Mouse (Mus musculus) MEL (cell line): ENCODE data around the gene Lcmt1. TPM values are rescaled to one million over a fixed set of nuclear protein-coding genes. Genes with fewer than 3 reads are reported as not detected.

ENCODE experiments used
- DNase-seq: peaks from one replicate; pipeline ENCODE4 v3.0.0; 2011; ENCODE audit warnings: low read depth, low spot score
- H3K27ac ChIP-seq: 2 replicates; pipeline ENCODE4 v1.5.1; 2012; ENCODE audit warnings: low read depth, mild to moderate bottlenecking, control low read depth, low read length, moderate library complexity; ENCODE audit not compliant: control insufficient read depth
- H3K27me3 ChIP-seq, 2 experiments: fragments of 150-350 bp in 1 of 2; sonication (generic) in 1 of 2; 2 replicates each; pipeline ENCODE4 v1.6.1; 2012; ENCODE audit warnings: low read length in 2 of 2, mild to moderate bottlenecking in 2 of 2, improper control_type of control experiment in 1 of 2, moderate library complexity in 1 of 2; ENCODE audit not compliant: insufficient read depth in 2 of 2, control insufficient read depth in 1 of 2
- H3K36me3 ChIP-seq, 2 experiments: 2 replicates each; pipeline ENCODE4 v1.6.1; 2012 to 2014; ENCODE audit warnings: low read length in 2 of 2, improper control_type of control experiment in 1 of 2, inconsistent platforms in 1 of 2, mild to moderate bottlenecking in 1 of 2; ENCODE audit not compliant: insufficient read depth in 2 of 2, control insufficient read depth in 1 of 2
- H3K4me1 ChIP-seq, 2 experiments: fragments of 150-350 bp in 1 of 2; sonication (generic) in 1 of 2; 2 replicates each; pipeline ENCODE4 v1.6.1; 2012; ENCODE audit warnings: low read length in 2 of 2, improper control_type of control experiment in 1 of 2, mild to moderate bottlenecking in 1 of 2; ENCODE audit not compliant: insufficient read depth in 2 of 2, control insufficient read depth in 1 of 2
- H3K4me3 ChIP-seq, 2 experiments: fragments of 150-350 bp in 1 of 2; sonication (generic) in 1 of 2; 2 replicates each; pipeline ENCODE4 v1.5.1; 2012; ENCODE audit warnings: low read depth in 2 of 2, low read length in 2 of 2, mild to moderate bottlenecking in 2 of 2, moderate library complexity in 2 of 2, control low read depth in 1 of 2, improper control_type of control experiment in 1 of 2; ENCODE audit not compliant: control insufficient read depth in 1 of 2, insufficient read depth in 1 of 2
- H3K79me2 ChIP-seq: 2 replicates; pipeline ENCODE4 v1.6.1; 2012; ENCODE audit warnings: mild to moderate bottlenecking, low read length, moderate library complexity; ENCODE audit not compliant: control insufficient read depth, poor library complexity, insufficient read depth
- H3K9ac ChIP-seq: 2 replicates; pipeline ENCODE4 v1.6.1; 2012; ENCODE audit warnings: low read depth, mild to moderate bottlenecking, control low read depth, low read length, moderate library complexity; ENCODE audit not compliant: control insufficient read depth, poor library complexity, severe bottlenecking
- H3K9me3 ChIP-seq: fragments of 150-350 bp; sonication (generic); replicated peaks from 2 replicates; pipeline ENCODE4 v1.6.1; 2012; ENCODE audit warnings: mild to moderate bottlenecking, low read length, improper control_type of control experiment, moderate library complexity; ENCODE audit not compliant: insufficient read depth
- BHLHE40 ChIP-seq: IDR thresholded peaks from 2 replicates; pipeline ENCODE4 v1.6.1; 2012; ENCODE audit warnings: low read depth, mild to moderate bottlenecking, inconsistent platforms, low read length, improper control_type of control experiment, borderline replicate concordance
- CHD1 ChIP-seq: IDR thresholded peaks from 2 replicates; pipeline ENCODE4 v1.6.1; 2012; ENCODE audit warnings: low read depth, mild to moderate bottlenecking, inconsistent platforms, low read length, improper control_type of control experiment
- CHD2 ChIP-seq: IDR thresholded peaks from 2 replicates; pipeline ENCODE4 v1.6.1; 2011; ENCODE audit warnings: low read length, improper control_type of control experiment
- CTCF ChIP-seq, 3 experiments: IDR thresholded peaks in 2 of 3; conservative IDR thresholded peaks in 1 of 3; 2 replicates each; pipeline ENCODE4 v1.5.1; 2011 to 2012; ENCODE audit warnings: low read length in 3 of 3, low read depth in 2 of 3, mild to moderate bottlenecking in 2 of 3, improper control_type of control experiment in 1 of 3, inconsistent platforms in 1 of 3, mixed read lengths in 1 of 3, moderate library complexity in 1 of 3; ENCODE audit not compliant: control insufficient read depth in 1 of 3, insufficient read depth in 1 of 3, poor library complexity in 1 of 3, severe bottlenecking in 1 of 3
- ELF1 ChIP-seq: IDR thresholded peaks from 2 replicates; pipeline ENCODE4 v1.6.1; 2014; ENCODE audit warnings: low read depth, mild to moderate bottlenecking, inconsistent platforms, low read length, improper control_type of control experiment, moderate library complexity
- EP300 ChIP-seq, 2 experiments: IDR thresholded peaks; 2 replicates each; pipeline ENCODE4 v1.6.1; 2011; ENCODE audit warnings: improper control_type of control experiment in 2 of 2, low read length in 2 of 2, low read depth in 1 of 2, mild to moderate bottlenecking in 1 of 2
- ETS1 ChIP-seq: IDR thresholded peaks from 2 replicates; pipeline ENCODE4 v1.6.1; 2012; ENCODE audit warnings: low read depth, mild to moderate bottlenecking, inconsistent platforms, low read length, improper control_type of control experiment, moderate library complexity
- GABPA ChIP-seq: IDR thresholded peaks from 2 replicates; pipeline ENCODE4 v1.6.1; 2012; ENCODE audit warnings: low read depth, mild to moderate bottlenecking, inconsistent platforms, low read length, improper control_type of control experiment, moderate library complexity
- GATA1 ChIP-seq: IDR thresholded peaks from 2 replicates; pipeline ENCODE4 v1.6.1; 2011; ENCODE audit warnings: low read depth, low read length, improper control_type of control experiment
- JUND ChIP-seq: IDR thresholded peaks from 2 replicates; pipeline ENCODE4 v1.6.1; 2011; ENCODE audit warnings: low read depth, mild to moderate bottlenecking, improper control_type of control experiment, low read length
- KAT2A ChIP-seq: conservative IDR thresholded peaks from 2 replicates; pipeline ENCODE4 v1.6.1; 2012; ENCODE audit warnings: low read depth, low read length, improper control_type of control experiment, inconsistent platforms
- MAFK ChIP-seq: IDR thresholded peaks from 2 replicates; pipeline ENCODE4 v1.6.1; 2011; ENCODE audit warnings: low read depth, mild to moderate bottlenecking, low read length, improper control_type of control experiment, borderline replicate concordance
- MAX ChIP-seq: IDR thresholded peaks from 2 replicates; pipeline ENCODE4 v1.6.1; 2011; ENCODE audit warnings: low read length, improper control_type of control experiment
- MAZ ChIP-seq: IDR thresholded peaks from 2 replicates; pipeline ENCODE4 v1.6.1; 2012; ENCODE audit warnings: low read depth, mild to moderate bottlenecking, inconsistent platforms, low read length, improper control_type of control experiment
- MEF2A ChIP-seq: IDR thresholded peaks from 2 replicates; pipeline ENCODE4 v1.6.1; 2014; ENCODE audit warnings: low read depth, mild to moderate bottlenecking, inconsistent platforms, low read length, improper control_type of control experiment; ENCODE audit not compliant: poor library complexity, insufficient replicate concordance, severe bottlenecking; ENCODE audit errors: extremely low read depth
- MYC ChIP-seq: IDR thresholded peaks from 2 replicates; pipeline ENCODE4 v1.6.1; 2011; ENCODE audit warnings: low read depth, mild to moderate bottlenecking, low read length, improper control_type of control experiment, moderate library complexity
- NRF1 ChIP-seq: IDR thresholded peaks from 2 replicates; pipeline ENCODE4 v1.6.1; 2014; ENCODE audit warnings: low read depth, mild to moderate bottlenecking, inconsistent platforms, low read length, improper control_type of control experiment, moderate library complexity; ENCODE audit not compliant: poor library complexity, insufficient read depth, severe bottlenecking
- POLR2A ChIP-seq, 2 experiments: IDR thresholded peaks; 2 replicates each; pipeline ENCODE4 v1.6.1; 2011 to 2012; ENCODE audit warnings: low read length in 2 of 2, mild to moderate bottlenecking in 2 of 2, control low read depth in 1 of 2, improper control_type of control experiment in 1 of 2, low read depth in 1 of 2, moderate library complexity in 1 of 2; ENCODE audit not compliant: control insufficient read depth in 1 of 2, insufficient read depth in 1 of 2, poor library complexity in 1 of 2
- POLR2AphosphoS2 ChIP-seq: IDR thresholded peaks from 2 replicates; pipeline ENCODE4 v1.6.1; 2011; ENCODE audit warnings: low read length, improper control_type of control experiment
- POLR2AphosphoS5 ChIP-seq: IDR thresholded peaks from 2 replicates; pipeline ENCODE4 v1.6.1; 2012; ENCODE audit warnings: low read depth, borderline replicate concordance, mild to moderate bottlenecking, inconsistent platforms, low read length, moderate library complexity, mixed read lengths
- RAD21 ChIP-seq: IDR thresholded peaks from 2 replicates; pipeline ENCODE4 v1.6.1; 2011; ENCODE audit warnings: mild to moderate bottlenecking, low read depth, low read length, improper control_type of control experiment
- RCOR1 ChIP-seq: IDR thresholded peaks from 2 replicates; pipeline ENCODE4 v1.6.1; 2012; ENCODE audit warnings: low read depth, mild to moderate bottlenecking, inconsistent platforms, low read length, improper control_type of control experiment
- SIN3A ChIP-seq: IDR thresholded peaks from 2 replicates; pipeline ENCODE4 v1.6.1; 2012; ENCODE audit warnings: low read length, improper control_type of control experiment, inconsistent platforms
- SMC3 ChIP-seq: IDR thresholded peaks from 2 replicates; pipeline ENCODE4 v1.6.1; 2011; ENCODE audit warnings: low read depth, low read length, improper control_type of control experiment
- TAL1 ChIP-seq: IDR thresholded peaks from 2 replicates; pipeline ENCODE4 v1.6.1; 2012; ENCODE audit warnings: mild to moderate bottlenecking, inconsistent platforms, low read length, moderate library complexity, mixed read lengths
- TBP ChIP-seq: IDR thresholded peaks from 2 replicates; pipeline ENCODE4 v1.8.0; 2011; ENCODE audit warnings: low read depth, low read length, improper control_type of control experiment
- TCF12 ChIP-seq: IDR thresholded peaks from 2 replicates; pipeline ENCODE4 v1.6.1; 2014; ENCODE audit warnings: low read depth, mild to moderate bottlenecking, inconsistent platforms, low read length, improper control_type of control experiment, moderate library complexity
- UBTF ChIP-seq: IDR thresholded peaks from 2 replicates; pipeline ENCODE4 v1.6.1; 2012; ENCODE audit warnings: low read depth, mild to moderate bottlenecking, inconsistent platforms, low read length, improper control_type of control experiment, moderate library complexity, borderline replicate concordance; ENCODE audit not compliant: insufficient read depth
- USF1 ChIP-seq: IDR thresholded peaks from 2 replicates; pipeline ENCODE4 v1.6.1; 2014; ENCODE audit warnings: low read depth, mild to moderate bottlenecking, inconsistent platforms, low read length, improper control_type of control experiment, moderate library complexity
- USF2 ChIP-seq, 2 experiments: IDR thresholded peaks; 2 replicates each; pipeline ENCODE4 v1.6.1; 2011 to 2012; ENCODE audit warnings: improper control_type of control experiment in 2 of 2, low read length in 2 of 2, borderline replicate concordance in 1 of 2, inconsistent platforms in 1 of 2, low read depth in 1 of 2, mild to moderate bottlenecking in 1 of 2; ENCODE audit not compliant: insufficient read depth in 1 of 2
- ZC3H11A ChIP-seq: IDR thresholded peaks from 2 replicates; pipeline ENCODE4 v1.6.1; 2012; ENCODE audit warnings: low read depth, mild to moderate bottlenecking, inconsistent platforms, low read length, improper control_type of control experiment
- ZKSCAN1 ChIP-seq: IDR thresholded peaks from 2 replicates; pipeline ENCODE4 v1.6.1; 2012; ENCODE audit warnings: low read depth, mild to moderate bottlenecking, inconsistent platforms, low read length, improper control_type of control experiment, moderate library complexity
- ZMIZ1 ChIP-seq: IDR thresholded peaks from 2 replicates; pipeline ENCODE4 v1.6.1; 2012; ENCODE audit warnings: low read depth, mild to moderate bottlenecking, inconsistent platforms, low read length, improper control_type of control experiment, moderate library complexity
- ZNF384 ChIP-seq: IDR thresholded peaks from 2 replicates; pipeline ENCODE4 v1.6.1; 2012; ENCODE audit warnings: low read depth, mild to moderate bottlenecking, inconsistent platforms, low read length, improper control_type of control experiment
- polyA plus RNA-seq, 2 experiments: library from polyadenylated mRNA; stranded (reverse) in 1 of 2; unstranded in 1 of 2; fragments of >175 nt in 1 of 2; fragments of >200 nt in 1 of 2; gene quantifications; 2 replicates each; pipeline versions ENCODE4 v1.2.1 to v1.2.4; 2012; ENCODE audit warnings: low replicate concordance in 2 of 2, low read depth in 1 of 2; ENCODE audit not compliant: insufficient read length in 2 of 2, insufficient read depth in 1 of 2, missing spikeins in 1 of 2
- total RNA-seq: library from RNA; depleted of rRNA; stranded (reverse); fragments of 300-350 nt; gene quantifications from 2 replicates; pipeline ENCODE4 v1.2.3, GENCODE M21; 2012

The Lcmt1 gene
- total and polyA plus RNA-seq, 3 experiments: 44.4 to 51.7 TPM; not detected in 1

DNA sequence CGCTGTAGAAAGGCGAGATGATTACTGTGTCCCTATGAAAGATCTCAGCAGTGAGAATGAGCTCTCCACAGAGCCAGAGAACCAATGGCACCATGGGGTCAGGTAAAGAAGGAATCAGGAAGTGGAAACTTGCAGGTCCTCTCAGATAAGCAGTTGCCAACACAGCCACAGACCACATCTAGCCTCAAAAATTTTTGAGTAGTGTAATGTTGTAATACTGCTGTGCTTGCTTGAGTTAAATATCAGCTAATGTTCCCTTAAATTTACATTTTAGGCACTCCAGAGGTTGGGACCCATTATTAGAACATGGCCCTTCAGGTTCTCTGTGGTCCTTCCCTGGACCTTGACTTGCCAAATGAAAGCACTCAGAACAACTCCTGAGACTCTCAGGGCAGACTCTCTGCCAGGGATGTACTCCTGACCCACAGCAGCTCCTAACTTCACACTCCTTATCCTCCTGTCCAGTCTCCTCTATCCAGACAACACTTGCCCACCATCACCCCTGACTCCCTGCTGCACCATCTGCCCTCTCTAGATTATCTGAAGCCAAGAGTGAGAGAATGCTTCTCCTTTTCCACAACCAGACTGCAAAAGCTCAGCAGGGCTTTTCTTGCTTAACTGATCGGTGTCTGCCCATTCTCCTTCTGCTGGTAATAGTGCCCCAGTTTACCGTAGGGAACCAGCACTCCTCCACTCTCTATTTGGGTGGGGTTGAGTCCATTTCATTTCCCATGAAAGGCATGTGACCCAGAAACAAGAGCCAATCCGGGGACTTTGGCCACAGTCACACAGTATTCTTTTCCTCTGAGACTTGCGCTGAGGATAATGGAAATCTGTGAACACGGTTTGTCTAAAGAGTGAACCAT is 3.5 kb upstream of the Lcmt1 start:
- Histone ChIP-seq H3K9ac (no peak overlapping the region), H3K36me3 (peaks cover 0 to 35% of the 10 kb centered on the region in 2 experiments; a peak in 3 of 4 replicates), H3K9me3 (no peaks in the 10 kb centered on the region), H3K79me2 (peaks cover 29% of the 10 kb centered on the region), H3K4me1 (peaks cover 11 to 37% of the 10 kb centered on the region in 2 experiments), H3K27me3 (no peaks in the 10 kb centered on the region), H3K4me3 (no peak overlapping the region; a peak in 1 of 4 replicates), H3K27ac (peak overlapping the region; percentile 93)
- DNase-seq: peak; percentile 92
- TF ChIP-seq USF1 (peak; percentile 56; the same call in 1 of the 2 replicates), JUND (0 out of 2 replicates have a peak, but pooled peaks have one; percentile 15), ZKSCAN1 (no peak), NRF1 (no peak), TBP (no peak), SIN3A (peak; percentile 53; the same call in 1 of the 2 replicates), MAZ (0 out of 2 replicates have a peak, but pooled peaks have one; percentile 46), ZMIZ1 (no peak), MAFK (peak; percentile 62), BHLHE40 (peak; percentile 70; the same call in 1 of the 2 replicates), RCOR1 (peak; percentile 90), GABPA (no peak), EP300 (IDR thresholded peaks at IDR 0.05; ENCODE audit: low read depth in 1 of 2, low read length in 2 of 2) (peak; percentile 87 to 97), RAD21 (no peak), UBTF (no peak), CHD1 (0 out of 2 replicates have a peak, but pooled peaks have one; percentile 63), ZNF384 (no peak), POLR2A (IDR thresholded peaks at IDR 0.05; ENCODE audit: control insufficient read depth in 1 of 2, insufficient read depth in 1 of 2, low read depth in 1 of 2, low read length in 2 of 2, poor library complexity in 1 of 2) (no peak), MAX (peak; percentile 61), GATA1 (peak; percentile 93), KAT2A (no peak), MEF2A (peak; percentile 72; the same call in 1 of the 2 replicates), USF2 (IDR thresholded peaks at IDR 0.05; ENCODE audit: borderline replicate concordance in 1 of 2, insufficient read depth in 1 of 2, low read depth in 1 of 2, low read length in 2 of 2) (no peak), CHD2 (no peak), POLR2AphosphoS2 (peak; percentile 51; the same call in 1 of the 2 replicates), POLR2AphosphoS5 (no peak), ZC3H11A (no peak), TCF12 (peak; percentile 92), MYC (peak; percentile 66; the same call in 1 of the 2 replicates), ETS1 (peak; percentile 79), TAL1 (peak; percentile 96), ELF1 (peak; percentile 57; the same call in 1 of the 2 replicates), SMC3 (no peak), CTCF (IDR thresholded peaks at IDR 0.05 in 2 of 3, conservative IDR thresholded peaks at IDR 0.05 in 1 of 3; ENCODE audit: control insufficient read depth in 1 of 3, insufficient read depth in 1 of 3, low read depth in 2 of 3, low read length in 3 of 3, poor library complexity in 1 of 3, severe bottlenecking in 1 of 3) (no peak)
